Mouse (Mus musculus): ENCODE data around the gene Palld. TPM values are rescaled to one million over a fixed set of nuclear protein-coding genes. Genes with fewer than 3 reads are reported as not detected.

Gene Palld
- polyA plus RNA-seq, 1 experiment from 2014 or later = 95.3 TPM

- Histone ChIP-seq H3K4me2 (no peak overlapping the region), H3K27me3 (no peaks in the 10 kb centered on the region), H3K4me3 (replicated peaks) (no peak overlapping the region), H3K27ac (no peak overlapping the region), H3K36me3 (no peaks in the 10 kb centered on the region), H3K9me3 (no peaks in the 10 kb centered on the region), H3K4me1 (replicated peaks) (peaks cover 44% of the 10 kb centered on the region), H3K9ac (replicated peaks) (no peak overlapping the region)
- 89% methylated on average over 8 of the region's 8 CpGs for WGBS
- ATAC-seq (ENCODE audit: insufficient number of reproducible peaks, insufficient read depth, low FRiP score, low TSS enrichment, low read depth) = no peak
Observed at GRCm38 (mm10) chr8:61626246-61626952, 276.1 kb downstream of the Palld start.

GRCm38 (mm10) chr8:61625656-61626210 lies 276.8 kb downstream of the Palld start:
- ATAC-seq (ENCODE audit: insufficient number of reproducible peaks, insufficient read depth, low FRiP score, low TSS enrichment, low read depth) = no peak
- Histone ChIP-seq H3K4me2 (no peak overlapping the region), H3K4me1 (replicated peaks) (peaks cover 44% of the 10 kb centered on the region), H3K9ac (replicated peaks) (no peak overlapping the region), H3K27me3 (no peaks in the 10 kb centered on the region), H3K4me3 (replicated peaks) (no peak overlapping the region), H3K27ac (no peak overlapping the region), H3K9me3 (no peaks in the 10 kb centered on the region), H3K36me3 (no peaks in the 10 kb centered on the region)
- 71% methylated on average over 8 of the region's 8 CpGs for WGBS

GRCm38 (mm10) chr8:61623485-61624417 lies 278.7 kb downstream of the Palld start:
- H3K27ac ChIP-seq = peak overlapping the region; percentile 73
- peaks cover 28% of the 10 kb centered on the region for H3K4me1 ChIP-seq (replicated peaks)
- H3K27me3 ChIP-seq = no peaks in the 10 kb centered on the region
- H3K4me2 ChIP-seq = no peak overlapping the region
- no peak overlapping the region for H3K4me3 ChIP-seq (replicated peaks)
- 0 out of 2 replicates have a peak, but pooled peaks have one; percentile 39 for ATAC-seq (ENCODE audit: insufficient number of reproducible peaks, insufficient read depth, low FRiP score, low TSS enrichment, low read depth)
- H3K9me3 ChIP-seq = no peaks in the 10 kb centered on the region
- H3K9ac ChIP-seq (replicated peaks) = 0 out of 2 replicates have a peak overlapping the region, but pooled peaks have one; percentile 32
- WGBS = 28% methylated on average over 12 of the region's 12 CpGs
- no peaks in the 10 kb centered on the region for H3K36me3 ChIP-seq

GRCm38 (mm10) chr8:61621300-61621699 lies 281.2 kb downstream of the Palld start:
- no peak overlapping the region for H3K9ac ChIP-seq (replicated peaks)
- no peaks in the 10 kb centered on the region for H3K27me3 ChIP-seq
- no peak overlapping the region for H3K27ac ChIP-seq
- H3K9me3 ChIP-seq = no peaks in the 10 kb centered on the region
- H3K4me3 ChIP-seq (replicated peaks) = no peak overlapping the region
- ATAC-seq (ENCODE audit: insufficient number of reproducible peaks, insufficient read depth, low FRiP score, low TSS enrichment, low read depth) = no peak
- H3K4me1 ChIP-seq (replicated peaks) = peaks cover 39% of the 10 kb centered on the region
- no peak overlapping the region for H3K4me2 ChIP-seq
- no peaks in the 10 kb centered on the region for H3K36me3 ChIP-seq
- WGBS = 80% methylated on average over 3 of the region's 3 CpGs

- no peaks in the 10 kb centered on the region for H3K27me3 ChIP-seq
- H3K9ac ChIP-seq (replicated peaks) = no peak overlapping the region
- no peak overlapping the region for H3K4me2 ChIP-seq
- H3K4me3 ChIP-seq (replicated peaks) = no peak overlapping the region
- no peaks in the 10 kb centered on the region for H3K36me3 ChIP-seq
- ATAC-seq (ENCODE audit: insufficient number of reproducible peaks, insufficient read depth, low FRiP score, low TSS enrichment, low read depth) = no peak
- peaks cover 19% of the 10 kb centered on the region for H3K4me1 ChIP-seq (replicated peaks)
- no peaks in the 10 kb centered on the region for H3K9me3 ChIP-seq
- no peak overlapping the region for H3K27ac ChIP-seq
- 57% methylated on average over 2 of the region's 2 CpGs for WGBS
Observed at GRCm38 (mm10) chr8:61617651-61618050, 284.8 kb downstream of the Palld start.

- peaks cover 19% of the 10 kb centered on the region for H3K4me1 ChIP-seq (replicated peaks)
- H3K9ac ChIP-seq (replicated peaks) = no peak overlapping the region
- 75% methylated on average over 3 of the region's 3 CpGs for WGBS
- H3K4me2 ChIP-seq = no peak overlapping the region
- peaks cover under 1% of the 10 kb centered on the region; the same call in 1 of the 2 replicates for H3K36me3 ChIP-seq
- H3K9me3 ChIP-seq = no peaks in the 10 kb centered on the region
- H3K4me3 ChIP-seq (replicated peaks) = no peak overlapping the region
- no peaks in the 10 kb centered on the region for H3K27me3 ChIP-seq
- H3K27ac ChIP-seq = peak overlapping the region; percentile 53; the same call in 1 of the 2 replicates
- ATAC-seq (ENCODE audit: insufficient number of reproducible peaks, insufficient read depth, low FRiP score, low TSS enrichment, low read depth) = no peak
Observed at GRCm38 (mm10) chr8:61617049-61617448, 285.4 kb downstream of the Palld start.

- Histone ChIP-seq H3K27ac (0 out of 2 replicates have a peak overlapping the region, but pooled peaks have one; percentile 29), H3K9ac (replicated peaks) (no peak overlapping the region), H3K27me3 (no peaks in the 10 kb centered on the region), H3K9me3 (no peaks in the 10 kb centered on the region), H3K4me1 (replicated peaks) (peaks cover 19% of the 10 kb centered on the region), H3K4me2 (no peak overlapping the region), H3K36me3 (peaks cover 6% of the 10 kb centered on the region; the same call in 1 of the 2 replicates), H3K4me3 (replicated peaks) (no peak overlapping the region)
- WGBS = 70% methylated on average over 9 of the region's 9 CpGs
- no peak for ATAC-seq (ENCODE audit: insufficient number of reproducible peaks, insufficient read depth, low FRiP score, low TSS enrichment, low read depth)
Observed at GRCm38 (mm10) chr8:61615711-61616697, 286.5 kb downstream of the Palld start.

- Histone ChIP-seq H3K27me3 (no peaks in the 10 kb centered on the region), H3K36me3 (peaks cover 6% of the 10 kb centered on the region; the same call in 1 of the 2 replicates), H3K9me3 (no peaks in the 10 kb centered on the region), H3K4me1 (replicated peaks) (peaks cover 25% of the 10 kb centered on the region), H3K27ac (no peak overlapping the region), H3K4me2 (no peak overlapping the region), H3K9ac (replicated peaks) (no peak overlapping the region), H3K4me3 (replicated peaks) (no peak overlapping the region)
- 86% methylated on average over 6 of the region's 6 CpGs for WGBS
- no peak for ATAC-seq (ENCODE audit: insufficient number of reproducible peaks, insufficient read depth, low FRiP score, low TSS enrichment, low read depth)
Observed at GRCm38 (mm10) chr8:61611741-61612140, 290.7 kb downstream of the Palld start.

- ATAC-seq (ENCODE audit: insufficient number of reproducible peaks, insufficient read depth, low FRiP score, low TSS enrichment, low read depth) = no peak
- Histone ChIP-seq H3K9ac (replicated peaks) (no peak overlapping the region), H3K4me1 (replicated peaks) (peaks cover 25% of the 10 kb centered on the region), H3K4me2 (no peak overlapping the region), H3K27me3 (no peaks in the 10 kb centered on the region), H3K27ac (no peak overlapping the region), H3K4me3 (replicated peaks) (no peak overlapping the region), H3K9me3 (no peaks in the 10 kb centered on the region), H3K36me3 (peaks cover 6% of the 10 kb centered on the region; the same call in 1 of the 2 replicates)
- 80% methylated on average over 7 of the region's 7 CpGs for WGBS
Observed at GRCm38 (mm10) chr8:61611077-61611476, 291.4 kb downstream of the Palld start.

- H3K4me2 ChIP-seq = no peak overlapping the region
- H3K27ac ChIP-seq = no peak overlapping the region
- 62% methylated on average over 5 of the region's 5 CpGs for WGBS
- H3K4me3 ChIP-seq (replicated peaks) = no peak overlapping the region
- peaks cover 25% of the 10 kb centered on the region for H3K4me1 ChIP-seq (replicated peaks)
- H3K36me3 ChIP-seq = peaks cover 6% of the 10 kb centered on the region; the same call in 1 of the 2 replicates
- no peaks in the 10 kb centered on the region for H3K27me3 ChIP-seq
- H3K9ac ChIP-seq (replicated peaks) = no peak overlapping the region
- ATAC-seq (ENCODE audit: insufficient number of reproducible peaks, insufficient read depth, low FRiP score, low TSS enrichment, low read depth) = no peak
- H3K9me3 ChIP-seq = no peaks in the 10 kb centered on the region
Observed at GRCm38 (mm10) chr8:61610546-61610945, 291.9 kb downstream of the Palld start.
